Mouse (Mus musculus) heart, postnatal 0 days (tissue): ENCODE results near the gene Tdrd7. TPM values are rescaled to one million over a fixed set of nuclear protein-coding genes. Genes with fewer than 3 reads are reported as not detected.

Experiments used
- ATAC-seq: fragments of 200-750 bp; cut with Nextera tagmentation; 2 replicates; pipeline ENCODE4 v1.8.0; 2017; ENCODE audit warnings: low read depth, moderate number of reproducible peaks, moderate library complexity; ENCODE audit not compliant: insufficient read depth
- DNase-seq: peaks from one replicate; pipeline ENCODE4 v3.0.0-alpha.2; 2016; ENCODE audit warnings: low spot score
- H3K27ac ChIP-seq: fragments of 300-500 bp; sonication (generic); 2 replicates; pipeline ENCODE4 v1.5.1; 2014; ENCODE audit warnings: low read depth, mild to moderate bottlenecking
- H3K27me3 ChIP-seq: fragments of 300-500 bp; sonication (generic); 2 replicates; pipeline ENCODE4 v1.6.1; 2014; ENCODE audit warnings: low read length, mixed read lengths; ENCODE audit not compliant: control insufficient read depth, insufficient read depth
- H3K36me3 ChIP-seq: fragments of 300-500 bp; sonication (generic); replicated peaks from 2 replicates; pipeline ENCODE4 v1.6.1; 2014; ENCODE audit warnings: low read length, mixed read lengths; ENCODE audit not compliant: control insufficient read depth, insufficient read depth
- H3K4me1 ChIP-seq: fragments of 300-500 bp; sonication (generic); 2 replicates; pipeline ENCODE4 v1.6.1; 2014; ENCODE audit warnings: antibody characterized with exemption; ENCODE audit not compliant: control insufficient read depth, insufficient read depth
- H3K4me2 ChIP-seq: fragments of 300-500 bp; sonication (generic); 2 replicates; pipeline ENCODE4 v1.6.1; 2014; ENCODE audit warnings: low read depth, mild to moderate bottlenecking, low read length, moderate library complexity
- H3K4me3 ChIP-seq: fragments of 300-500 bp; sonication (generic); 2 replicates; pipeline ENCODE4 v1.5.1; 2014; ENCODE audit warnings: low read depth, low read length
- H3K9ac ChIP-seq: fragments of 300-500 bp; sonication (generic); replicated peaks from 2 replicates; pipeline ENCODE4 v1.6.1; 2014; ENCODE audit warnings: low read depth, low read length, mixed read lengths
- H3K9me3 ChIP-seq: fragments of 300-500 bp; sonication (generic); replicated peaks from 2 replicates; pipeline ENCODE4 v1.6.1; 2016; ENCODE audit warnings: low read length; ENCODE audit not compliant: control insufficient read depth
- CTCF ChIP-seq: IDR thresholded peaks from 2 replicates; pipeline ENCODE4 v1.5.1; 2016; ENCODE audit warnings: antibody characterized with exemption, control low read depth, low read depth
- EP300 ChIP-seq: IDR thresholded peaks from 2 replicates; pipeline ENCODE4 v1.6.1; 2016; ENCODE audit warnings: antibody characterized with exemption, low read depth
- WGBS: fragments of 180-500 bp; shearing (Covaris S2); extraction: QIAGEN DNeasy Blood & Tissue Kit; methylation state at CpG from one replicate; pipeline ENCODE4 v1.1.7; 2014; 5-methylcytosine and 5-hydroxymethylcytosine counted together
- polyA plus RNA-seq: library from polyadenylated mRNA; unstranded; fragments of >200 nt; fragmentation: Nextera tagmentation; extraction: Ambion mirVana; gene quantifications from 2 replicates; pipeline ENCODE4 v1.2.1, GENCODE M21; 2015
- total RNA-seq: library from RNA; depleted of rRNA; stranded (reverse); fragments of >200 nt; gene quantifications from 2 replicates; pipeline ENCODE4 v1.2.3, GENCODE M21; 2014; ENCODE audit warnings: low replicate concordance

Gene Tdrd7
- total and polyA plus RNA-seq, 2 experiments from 2014 or later = 17.3 to 45.8 TPM

DNA sequence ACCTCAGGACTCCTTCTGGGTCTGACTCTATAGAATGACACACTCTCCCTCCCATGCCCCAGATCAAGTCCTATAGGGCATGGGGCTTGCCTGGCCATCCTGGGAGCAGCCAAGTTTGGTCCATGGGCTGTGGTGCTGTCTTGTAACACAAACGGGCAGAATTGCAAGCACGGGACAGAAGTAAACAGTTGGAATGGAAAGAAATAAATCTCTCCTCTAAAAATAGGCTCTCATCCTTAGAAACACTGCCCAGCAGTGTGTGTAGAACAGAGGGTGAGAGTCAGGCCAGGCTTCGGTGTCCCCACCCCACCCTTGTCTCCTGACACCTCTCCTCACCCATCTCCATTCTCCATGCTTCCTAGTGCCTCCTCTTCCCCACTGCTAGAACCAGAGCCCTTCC is 102.9 kb downstream of the Tdrd7 start:
- Histone ChIP-seq H3K36me3 (peaks cover 18% of the 10 kb centered on the region; the same call in 1 of the 2 replicates), H3K27me3 (no peaks in the 10 kb centered on the region), H3K27ac (peak overlapping the region; percentile 19; the same call in 1 of the 2 replicates), H3K9me3 (no peaks in the 10 kb centered on the region), H3K9ac (no peak overlapping the region), H3K4me2 (no peak overlapping the region), H3K4me1 (peaks cover 53% of the 10 kb centered on the region), H3K4me3 (no peak overlapping the region)
- TF ChIP-seq EP300 (no peak), CTCF (no peak)
- 26% methylated on average over 3 of the region's 3 CpGs for WGBS
- ATAC-seq (no peak), DNase-seq (no peak)

DNA sequence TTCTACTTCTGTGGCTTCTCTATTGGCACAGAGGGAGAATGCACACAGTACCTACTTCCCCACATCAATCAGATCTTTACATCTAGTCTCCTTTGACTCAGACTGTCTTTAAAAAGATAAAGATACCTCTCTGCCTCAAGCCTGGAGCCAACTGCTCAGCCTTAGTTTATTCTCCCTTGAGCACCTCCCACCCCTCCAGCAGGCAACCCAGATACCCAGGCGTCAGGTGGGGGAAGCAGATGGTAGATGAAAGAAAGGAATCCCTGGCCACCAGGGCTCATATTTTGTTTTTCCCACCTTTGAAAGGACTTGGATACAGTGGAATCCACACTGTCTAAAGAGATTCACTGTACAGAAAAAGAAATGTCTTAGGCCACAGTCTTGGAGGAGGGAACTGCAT is 103.4 kb downstream of the Tdrd7 start:
- ATAC-seq = no peak
- WGBS = 60% methylated on average over 1 of the region's 1 CpGs
- no peak for DNase-seq
- TF ChIP-seq EP300 = no peak
- Histone ChIP-seq H3K4me2 (no peak overlapping the region), H3K4me1 (peaks cover 55% of the 10 kb centered on the region), H3K9ac (no peak overlapping the region), H3K4me3 (no peak overlapping the region), H3K27ac (no peak overlapping the region; the same call in 1 of the 2 replicates), H3K36me3 (peaks cover 15% of the 10 kb centered on the region; the same call in 1 of the 2 replicates), H3K27me3 (no peaks in the 10 kb centered on the region), H3K9me3 (no peaks in the 10 kb centered on the region)

GRCm38 (mm10) chr4:46069851-46070482 is 104.8 kb downstream of the Tdrd7 start:
- H3K9ac ChIP-seq = no peak overlapping the region
- TF ChIP-seq EP300 = no peak
- no peak for TF ChIP-seq CTCF
- H3K4me2 ChIP-seq = no peak overlapping the region
- ATAC-seq (no peak), DNase-seq (no peak)
- peaks cover 15% of the 10 kb centered on the region; the same call in 1 of the 2 replicates for H3K36me3 ChIP-seq
- no peaks in the 10 kb centered on the region for H3K9me3 ChIP-seq
- peaks cover 54% of the 10 kb centered on the region for H3K4me1 ChIP-seq
- H3K27me3 ChIP-seq = no peaks in the 10 kb centered on the region
- no peak overlapping the region for H3K27ac ChIP-seq
- no peak overlapping the region for H3K4me3 ChIP-seq
- 84% methylated on average over 6 of the region's 6 CpGs for WGBS

- no peak for TF ChIP-seq EP300
- no peak for TF ChIP-seq CTCF
- no peak overlapping the region for H3K4me3 ChIP-seq
- no peaks in the 10 kb centered on the region for H3K27me3 ChIP-seq
- H3K27ac ChIP-seq = peak overlapping the region; percentile 70
- 45% methylated on average over 6 of the region's 6 CpGs for WGBS
- peaks cover 53% of the 10 kb centered on the region for H3K4me1 ChIP-seq
- H3K9me3 ChIP-seq = no peaks in the 10 kb centered on the region
- no peak overlapping the region for H3K9ac ChIP-seq
- no peak overlapping the region for H3K4me2 ChIP-seq
- ATAC-seq = no peak
- DNase-seq = no peak
- peaks cover 15% of the 10 kb centered on the region; the same call in 1 of the 2 replicates for H3K36me3 ChIP-seq
Observed at GRCm38 (mm10) chr4:46072631-46073030, 107.5 kb downstream of the Tdrd7 start.

DNA sequence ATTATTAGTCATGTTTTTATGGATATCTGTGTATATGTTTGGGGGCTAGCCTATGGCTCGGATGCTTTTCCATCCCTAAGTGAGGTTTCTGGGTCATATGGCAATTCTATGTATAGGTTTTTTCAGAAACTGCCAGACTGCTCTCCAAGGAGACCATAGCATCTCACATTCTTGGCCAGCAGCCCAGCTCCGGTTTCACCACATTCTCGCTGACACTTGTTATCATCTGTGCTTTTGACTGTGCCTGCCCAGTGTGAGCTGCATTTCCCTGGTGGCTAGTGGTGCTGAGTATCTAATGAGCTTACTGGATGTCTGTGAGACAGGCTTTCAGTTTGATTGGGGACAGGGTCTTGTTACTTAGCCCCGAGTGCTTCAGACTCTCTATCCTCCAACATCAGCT is 108.6 kb downstream of the Tdrd7 start:
- WGBS = 12% methylated on average over 4 of the region's 4 CpGs
- H3K36me3 ChIP-seq = peaks cover 23% of the 10 kb centered on the region
- H3K9me3 ChIP-seq = no peaks in the 10 kb centered on the region
- H3K4me3 ChIP-seq = no peak overlapping the region
- TF ChIP-seq CTCF (no peak), EP300 (peak; percentile 77)
- H3K4me2 ChIP-seq = peak overlapping the region; percentile 26; the same call in 1 of the 2 replicates
- H3K4me1 ChIP-seq = peaks cover 42% of the 10 kb centered on the region
- H3K9ac ChIP-seq = no peak overlapping the region
- DNase-seq (peak; percentile 88), ATAC-seq (peak; percentile 86)
- H3K27ac ChIP-seq = peak overlapping the region; percentile 77
- H3K27me3 ChIP-seq = no peaks in the 10 kb centered on the region

GRCm38 (mm10) chr4:46075664-46076063 is 110.5 kb downstream of the Tdrd7 start:
- WGBS = 75% methylated on average over 3 of the region's 3 CpGs
- Histone ChIP-seq H3K36me3 (peaks cover 33% of the 10 kb centered on the region), H3K9me3 (no peaks in the 10 kb centered on the region), H3K4me2 (no peak overlapping the region), H3K4me3 (no peak overlapping the region), H3K9ac (no peak overlapping the region), H3K27me3 (no peaks in the 10 kb centered on the region), H3K4me1 (peaks cover 42% of the 10 kb centered on the region), H3K27ac (0 out of 2 replicates have a peak overlapping the region, but pooled peaks have one; percentile 4)
- ATAC-seq = no peak
- no peak for DNase-seq
- no peak for TF ChIP-seq EP300
- TF ChIP-seq CTCF = no peak
